Mouse (Mus musculus): Measurements from ENCODE around the gene Bcl7c. TPM values are rescaled to one million over a fixed set of nuclear protein-coding genes. Genes with fewer than 3 reads are reported as not detected.

Bcl7c gene
- total and polyA plus RNA-seq, 3 experiments: 28.0 to 71.3 (median 60.5) TPM

- H3K4me1 ChIP-seq (ENCODE audit: control insufficient read depth in 1 of 2, insufficient read depth in 2 of 2): peaks cover 9 to 33% of the 10 kb centered on the region in 2 experiments
- H3K36me3 ChIP-seq (replicated peaks in 1 of 2; ENCODE audit: control insufficient read depth in 1 of 2, insufficient read depth in 1 of 2, low read length in 1 of 2): peaks cover 16 to 35% of the 10 kb centered on the region in 2 experiments
- peak overlapping the region; percentile 92 for H3K27ac ChIP-seq (ENCODE audit: insufficient read depth, low read depth)
- no peaks in the 10 kb centered on the region for H3K9me3 ChIP-seq (replicated peaks; ENCODE audit: low read length)
- H3K4me2 ChIP-seq (ENCODE audit: insufficient read depth, low read depth, poor library complexity, severe bottlenecking): peak overlapping the region; percentile 78
- H3K9ac ChIP-seq (ENCODE audit: insufficient read depth, low read depth): peak overlapping the region; percentile 63
- in situ Hi-C loops (cut with MboI; ENCODE audit: low pct_ligation_motif_present, low pct_unique_long_range_greater_than_20kb, low sequenced_read_pairs): no loop called here
- H3K4me3 ChIP-seq (replicated peaks in 1 of 3; ENCODE audit: low read depth in 2 of 3, low read length in 2 of 3, poor library complexity in 1 of 3): peak overlapping the region; percentile 68 to 77 (median 77)
- DNase-seq (ENCODE audit: extremely low read depth): no peak
- H3K79me2 ChIP-seq (replicated peaks; ENCODE audit: control insufficient read depth, extremely low read depth, insufficient read depth, poor library complexity, severe bottlenecking): no peaks in the 10 kb centered on the region
- dilution Hi-C loops (cut with MboI; ENCODE audit: extremely low pct_ligation_motif_present, extremely low pct_unique_long_range_greater_than_20kb, low sequenced_read_pairs): no loop called here
- H3K27me3 ChIP-seq (replicated peaks): no peaks in the 10 kb centered on the region
- peak; percentile 73 for TF ChIP-seq TCF12 (IDR thresholded peaks at IDR 0.05; ENCODE audit: low read depth, low read length)
- peak; percentile 72 for TF ChIP-seq TBP (conservative IDR thresholded peaks at IDR 0.05; ENCODE audit: low read depth, low read length)
- TF ChIP-seq MEF2A (IDR thresholded peaks at IDR 0.05; ENCODE audit: borderline replicate concordance, low read depth, low read length): peak; percentile 72; the same call in 1 of the 2 replicates
- no peak; the same call in 1 of the 2 replicates for TF ChIP-seq MAX (IDR thresholded peaks at IDR 0.05; ENCODE audit: low read length)
- peak; percentile 58 for TF ChIP-seq POLR2A (IDR thresholded peaks at IDR 0.05; ENCODE audit: low read depth, low read length)
- TF ChIP-seq JUN (IDR thresholded peaks at IDR 0.05; ENCODE audit: insufficient read depth, low read depth, low read length): no peak
- TF ChIP-seq USF1 (IDR thresholded peaks at IDR 0.05; ENCODE audit: low read depth, low read length): no peak
- peak; percentile 33; the same call in 1 of the 2 replicates for TF ChIP-seq ELF1 (IDR thresholded peaks at IDR 0.05; ENCODE audit: low read depth, low read length)
- TF ChIP-seq NRF1 (IDR thresholded peaks at IDR 0.05; ENCODE audit: low read depth, low read length): no peak
- TF ChIP-seq SIN3A (IDR thresholded peaks at IDR 0.05; ENCODE audit: low read length): peak; percentile 83
- peak; percentile 61; the same call in 1 of the 2 replicates for TF ChIP-seq ETS1 (conservative IDR thresholded peaks at IDR 0.05; ENCODE audit: low read depth, low read length)
- TF ChIP-seq BHLHE40 (IDR thresholded peaks at IDR 0.05; ENCODE audit: low read depth, low read length): peak; percentile 6; the same call in 1 of the 2 replicates
- peak; percentile 59; the same call in 1 of the 2 replicates for TF ChIP-seq HCFC1 (IDR thresholded peaks at IDR 0.05; ENCODE audit: low read depth, low read length)
- TF ChIP-seq EP300 (IDR thresholded peaks at IDR 0.05; ENCODE audit: low read length): peak; percentile 62; the same call in 1 of the 2 replicates
- TF ChIP-seq CHD2 (IDR thresholded peaks at IDR 0.05; ENCODE audit: low read length): 0 out of 2 replicates have a peak, but pooled peaks have one; percentile 7
These were observed 851 bp downstream of the Bcl7c start for GRCm38 (mm10) chr7:127707957-127708206.

GRCm38 (mm10) chr7:127707045-127707956 lies 1.4 kb downstream of the Bcl7c start:
- peak overlapping the region; percentile 63 for H3K9ac ChIP-seq (ENCODE audit: insufficient read depth, low read depth)
- H3K27me3 ChIP-seq (replicated peaks): no peaks in the 10 kb centered on the region
- H3K27ac ChIP-seq (ENCODE audit: insufficient read depth, low read depth): peak overlapping the region; percentile 92
- H3K36me3 ChIP-seq (replicated peaks in 1 of 2; ENCODE audit: control insufficient read depth in 1 of 2, insufficient read depth in 1 of 2, low read length in 1 of 2): peaks cover 16 to 40% of the 10 kb centered on the region in 2 experiments
- H3K4me3 ChIP-seq (replicated peaks in 1 of 3; ENCODE audit: low read depth in 2 of 3, low read length in 2 of 3, poor library complexity in 1 of 3): peak overlapping the region; percentile 68 to 77 (median 77)
- TF ChIP-seq NELFE (IDR thresholded peaks at IDR 0.05; ENCODE audit: low read depth, low read length): no peak; the same call in 1 of the 2 replicates
- no peak for TF ChIP-seq POLR2A (IDR thresholded peaks at IDR 0.05; ENCODE audit: low read depth, low read length)
- no peak for TF ChIP-seq ZC3H11A (IDR thresholded peaks at IDR 0.05; ENCODE audit: low read depth, low read length)
- no peak for TF ChIP-seq IRF4 (IDR thresholded peaks at IDR 0.05; ENCODE audit: low read depth, low read length)
- TF ChIP-seq USF1 (IDR thresholded peaks at IDR 0.05; ENCODE audit: low read depth, low read length): no peak
- TF ChIP-seq KAT2A (IDR thresholded peaks at IDR 0.05; ENCODE audit: insufficient replicate concordance, low read length): 0 out of 2 replicates have a peak, but pooled peaks have one; percentile 37
- peak; percentile 75; the same call in 1 of the 2 replicates for TF ChIP-seq UBTF (IDR thresholded peaks at IDR 0.05; ENCODE audit: low read depth, low read length)
- no peak for TF ChIP-seq BHLHE40 (IDR thresholded peaks at IDR 0.05; ENCODE audit: low read depth, low read length)
- TF ChIP-seq MAX (IDR thresholded peaks at IDR 0.05; ENCODE audit: low read length): 0 out of 2 replicates have a peak, but pooled peaks have one; percentile 50
- TF ChIP-seq MXI1 (IDR thresholded peaks at IDR 0.05; ENCODE audit: low read depth, low read length): 0 out of 2 replicates have a peak, but pooled peaks have one; percentile 5
- no peak for TF ChIP-seq NRF1 (IDR thresholded peaks at IDR 0.05; ENCODE audit: low read depth, low read length)
- peak; percentile 45 for TF ChIP-seq CHD2 (IDR thresholded peaks at IDR 0.05; ENCODE audit: low read length)
- peaks cover 9 to 33% of the 10 kb centered on the region in 2 experiments for H3K4me1 ChIP-seq (ENCODE audit: control insufficient read depth in 1 of 2, insufficient read depth in 2 of 2)
- H3K9me3 ChIP-seq (replicated peaks; ENCODE audit: low read length): no peaks in the 10 kb centered on the region
- H3K79me2 ChIP-seq (replicated peaks; ENCODE audit: control insufficient read depth, extremely low read depth, insufficient read depth, poor library complexity, severe bottlenecking): no peaks in the 10 kb centered on the region
- dilution Hi-C loops (cut with MboI; ENCODE audit: extremely low pct_ligation_motif_present, extremely low pct_unique_long_range_greater_than_20kb, low sequenced_read_pairs): no loop called here
- in situ Hi-C loops (cut with MboI; ENCODE audit: low pct_ligation_motif_present, low pct_unique_long_range_greater_than_20kb, low sequenced_read_pairs): no loop called here
- peak overlapping the region; percentile 78 for H3K4me2 ChIP-seq (ENCODE audit: insufficient read depth, low read depth, poor library complexity, severe bottlenecking)
- peak; percentile 74 for DNase-seq (ENCODE audit: extremely low read depth)
